Mouse (Mus musculus): ENCODE measurements at regions not wholly inside any gene's neighbourhood (a gene's known extent, or its start where the extent isn't known, plus 50 kb on each side); places are given as distances from the start of the nearest gene placed in this dataset.

DNA sequence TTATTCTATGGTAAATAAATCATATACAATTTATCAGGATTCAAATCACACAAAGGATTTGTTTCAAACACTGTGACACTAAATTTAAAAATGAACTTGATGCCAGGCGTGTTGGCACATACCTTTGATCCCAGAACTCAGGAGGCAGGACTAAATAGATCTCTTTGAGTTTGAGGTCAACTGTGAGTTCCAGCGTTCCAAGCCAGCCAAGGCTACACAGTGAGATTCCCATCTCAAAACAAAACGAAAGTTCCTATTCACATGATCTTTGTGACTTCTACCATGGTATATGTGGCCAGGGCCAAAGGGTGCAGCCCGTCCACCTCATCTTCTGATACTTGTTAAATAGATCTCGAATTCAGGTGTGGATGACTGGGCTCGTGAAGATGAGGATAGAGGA lies 216.9 kb upstream of the Dio3 start:
- no peak for ATAC-seq (ENCODE audit: insufficient number of reproducible peaks, low FRiP score, low TSS enrichment)

DNA sequence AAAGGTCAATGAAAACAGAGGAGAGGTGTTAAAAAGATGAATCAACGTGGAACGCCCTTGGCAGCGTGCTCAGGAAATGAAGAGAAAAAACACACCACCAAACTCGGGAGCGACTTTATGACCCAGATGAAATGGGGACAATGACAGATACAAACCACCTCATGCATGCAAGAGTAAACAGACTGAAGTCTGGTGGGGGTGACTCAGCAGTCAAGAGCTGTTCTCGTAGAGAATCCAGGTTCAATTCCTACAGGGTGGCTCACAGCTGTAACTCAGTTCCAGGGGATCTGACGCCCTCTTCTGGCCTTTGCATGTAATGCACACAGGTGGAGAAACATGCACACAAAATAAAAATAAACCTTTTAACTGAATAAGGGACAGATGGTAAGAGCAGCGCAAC lies 215.9 kb upstream of the Dio3 start:
- no peak for ATAC-seq (ENCODE audit: insufficient number of reproducible peaks, low FRiP score, low TSS enrichment)

DNA sequence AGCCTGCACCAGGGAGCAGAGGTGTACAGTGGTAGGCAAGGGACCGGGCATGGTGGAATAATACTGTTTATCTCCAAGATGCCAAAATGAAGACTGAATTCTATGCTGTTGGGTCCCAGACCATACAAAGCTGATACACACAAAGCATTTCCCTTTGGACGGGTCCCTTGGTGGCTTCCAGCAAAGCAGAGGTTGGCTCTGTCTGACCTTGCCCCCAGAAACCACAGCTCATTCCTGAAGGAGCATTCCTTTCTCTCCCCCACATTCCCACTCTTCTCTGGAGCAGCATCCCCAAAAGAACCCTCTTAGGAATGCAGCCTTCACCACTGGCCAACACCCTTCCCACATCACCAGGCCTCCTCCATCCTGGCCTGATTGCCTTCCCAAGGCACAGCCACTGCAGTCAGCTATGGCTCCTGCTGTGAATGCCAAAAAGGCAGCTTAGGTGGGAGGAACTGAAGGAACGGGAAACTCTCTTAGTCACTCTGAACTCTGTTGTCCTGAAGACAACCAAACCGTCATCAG lies 212.4 kb upstream of the Dio3 start:
- no peak for ATAC-seq (ENCODE audit: insufficient number of reproducible peaks, low FRiP score, low TSS enrichment)

DNA sequence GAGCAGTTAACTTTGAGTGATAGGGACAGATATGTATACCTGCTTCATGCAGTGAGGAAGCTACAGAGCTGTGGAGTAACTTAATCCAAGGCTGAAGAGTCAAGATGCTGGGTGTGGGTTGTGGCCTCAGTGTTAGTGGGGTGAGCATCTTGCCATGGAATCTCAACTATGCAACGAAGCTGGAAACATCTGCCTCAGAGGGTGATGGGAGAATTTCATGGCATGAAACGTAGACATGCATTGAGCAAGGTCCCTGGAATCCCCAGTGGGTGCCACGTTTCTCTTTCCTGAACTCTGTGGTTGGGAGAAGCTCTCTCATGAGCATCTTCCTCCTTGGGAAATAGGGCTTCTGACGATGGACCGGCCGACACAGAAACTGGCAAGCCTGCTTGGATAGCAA lies 208.4 kb upstream of the Dio3 start:
- ATAC-seq (ENCODE audit: insufficient number of reproducible peaks, low FRiP score, low TSS enrichment), result no peak

DNA sequence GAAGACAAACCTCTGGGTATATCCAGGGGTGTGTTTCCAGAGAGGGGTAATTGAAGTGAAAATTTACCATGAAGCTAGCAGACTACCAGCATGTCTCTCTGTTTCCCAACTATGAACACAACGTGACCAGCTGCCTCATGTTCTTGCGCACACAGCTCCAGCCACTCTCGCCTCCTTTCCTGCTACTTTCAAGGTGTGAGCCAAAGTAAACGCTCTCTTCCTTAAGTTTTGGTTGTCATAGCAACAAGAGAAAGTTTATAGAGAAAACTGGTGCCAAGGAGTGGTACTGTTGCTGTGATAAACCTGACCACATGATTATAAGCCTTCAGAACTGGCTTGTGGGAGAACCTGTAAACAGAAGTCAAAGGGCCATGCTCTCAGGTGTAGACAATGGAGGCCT lies 207.0 kb upstream of the Dio3 start:
- no peak for ATAC-seq (ENCODE audit: insufficient number of reproducible peaks, low FRiP score, low TSS enrichment)

DNA sequence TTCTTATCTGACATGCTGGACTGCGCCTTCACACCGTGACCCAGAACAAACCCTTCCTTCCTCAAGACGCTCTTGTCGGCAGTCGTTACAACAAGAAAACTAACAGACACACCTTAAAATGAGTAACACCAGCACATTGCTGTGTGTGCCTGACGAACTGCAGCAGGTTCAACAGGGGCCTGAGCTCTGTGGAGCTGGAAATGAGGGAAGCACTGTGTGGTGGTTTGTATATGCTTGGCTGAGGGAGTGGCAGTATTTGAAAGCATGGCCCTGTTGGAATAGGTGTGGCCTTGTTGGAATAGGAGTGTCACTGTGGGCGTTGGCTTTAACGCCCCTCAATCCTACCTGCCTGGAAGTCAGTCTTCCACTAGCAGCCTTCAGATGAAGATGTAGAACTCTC lies 203.9 kb upstream of the Dio3 start:
- ATAC-seq (ENCODE audit: insufficient number of reproducible peaks, low FRiP score, low TSS enrichment), result no peak

DNA sequence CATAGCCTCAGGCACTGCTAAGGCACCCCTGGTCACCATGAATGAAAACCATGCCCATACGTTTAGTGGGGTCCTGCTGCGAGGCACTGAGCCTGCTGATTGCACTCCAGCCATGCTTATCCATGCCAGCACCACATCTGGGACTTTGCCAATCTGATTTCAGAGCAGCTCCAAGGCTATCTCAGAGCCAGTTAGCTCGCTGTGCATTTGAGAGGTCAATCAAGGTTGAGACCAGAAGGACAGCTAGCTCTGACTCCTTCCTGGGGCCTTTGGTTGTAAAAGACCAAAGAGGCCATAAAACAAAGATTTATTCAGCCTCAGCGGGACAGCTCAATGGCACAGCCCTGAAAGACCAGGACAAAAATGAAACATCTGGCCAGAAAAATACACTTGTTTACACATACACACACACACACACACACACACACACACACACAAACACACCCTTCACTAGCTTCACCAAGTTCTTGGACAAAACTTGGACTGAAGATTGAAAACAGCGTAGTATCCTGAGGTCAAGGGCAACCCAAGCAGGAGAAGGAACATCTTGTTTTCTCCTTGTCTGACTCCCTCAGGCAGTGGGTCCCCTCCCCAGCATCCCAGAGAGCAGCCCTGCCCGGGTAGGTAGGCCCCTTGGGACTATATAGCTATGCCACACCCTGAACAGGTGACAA lies 201.5 kb upstream of the Dio3 start:
- ATAC-seq (ENCODE audit: insufficient number of reproducible peaks, low FRiP score, low TSS enrichment), result no peak

DNA sequence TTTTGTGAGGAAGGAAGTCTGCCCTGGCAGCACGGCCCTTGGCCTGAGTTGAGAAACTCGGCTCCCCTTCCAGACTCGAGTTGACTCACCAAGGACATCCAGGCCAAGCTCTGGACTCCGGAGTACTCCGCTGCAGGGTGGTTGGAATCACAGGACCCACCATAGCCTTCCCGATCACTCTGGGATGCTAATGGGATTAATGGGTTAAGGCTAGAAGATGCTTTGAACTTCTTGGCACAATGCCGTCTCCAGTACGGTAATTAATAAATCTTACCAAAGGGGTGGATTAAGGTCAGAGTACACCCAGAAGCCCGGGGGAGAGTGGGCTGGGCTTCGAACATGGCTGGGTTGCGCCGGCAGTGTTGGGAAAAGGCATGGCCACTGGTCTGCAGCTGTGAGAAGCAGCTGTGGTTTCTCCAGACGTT lies 200.8 kb upstream of the Dio3 start:
- ATAC-seq (ENCODE audit: insufficient number of reproducible peaks, low FRiP score, low TSS enrichment), result no peak

DNA sequence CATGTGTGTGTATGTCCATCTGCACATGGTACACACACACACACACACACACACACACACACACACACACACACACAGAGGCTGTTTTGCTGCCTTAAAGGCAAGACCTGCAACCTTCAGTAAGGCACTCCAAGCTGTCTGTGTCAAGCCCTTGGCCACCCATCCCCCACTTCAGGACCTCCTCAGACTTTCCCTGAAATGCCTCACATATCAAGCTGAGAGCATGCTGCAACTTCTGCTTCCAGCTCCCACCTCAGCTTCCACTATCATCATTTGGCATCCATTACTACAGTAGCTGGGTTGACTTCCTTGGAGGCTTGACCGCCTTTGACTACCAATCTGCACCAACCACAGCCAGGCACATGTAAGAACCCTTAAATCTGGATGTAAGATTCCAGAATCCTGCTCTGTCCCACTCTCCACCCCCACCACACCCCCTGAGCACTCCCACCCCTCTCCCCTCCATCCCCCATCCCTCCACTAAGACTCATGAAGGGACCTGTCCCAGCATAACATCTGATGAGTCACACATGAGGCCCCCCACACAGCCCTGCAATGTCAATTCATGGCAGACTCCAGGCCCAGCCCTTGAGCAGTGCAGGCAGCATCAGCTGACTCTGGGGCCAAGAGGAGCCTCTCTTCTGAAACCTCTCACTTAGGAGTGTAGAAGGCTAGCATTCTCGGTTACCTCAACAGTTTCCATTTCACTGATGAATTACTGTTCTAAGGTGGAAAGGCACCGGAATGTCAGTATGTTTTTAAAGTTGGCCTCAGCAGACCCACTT lies 196.8 kb upstream of the Dio3 start:
- no peak for ATAC-seq (ENCODE audit: insufficient number of reproducible peaks, low FRiP score, low TSS enrichment)

DNA sequence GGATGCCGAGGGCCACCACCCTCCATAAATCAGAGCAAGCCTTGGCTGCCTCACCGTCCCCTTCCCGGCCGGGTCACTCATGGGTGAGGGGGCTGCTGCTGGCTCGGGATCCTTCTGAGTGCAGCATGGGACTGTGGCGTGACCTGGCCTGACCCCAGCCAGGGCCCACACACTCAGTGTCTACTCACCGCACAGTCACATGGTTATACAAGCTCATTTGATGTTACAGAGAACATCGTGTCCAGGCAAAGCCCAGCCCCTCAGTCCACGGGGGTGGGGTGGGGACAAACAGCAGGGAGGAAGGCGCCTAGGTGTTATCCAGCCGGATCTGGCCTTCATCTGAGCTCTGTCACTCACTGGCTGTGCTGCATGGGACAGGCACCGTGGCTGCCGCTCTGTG lies 195.9 kb upstream of the Dio3 start:
- no peak for ATAC-seq (ENCODE audit: insufficient number of reproducible peaks, low FRiP score, low TSS enrichment)

DNA sequence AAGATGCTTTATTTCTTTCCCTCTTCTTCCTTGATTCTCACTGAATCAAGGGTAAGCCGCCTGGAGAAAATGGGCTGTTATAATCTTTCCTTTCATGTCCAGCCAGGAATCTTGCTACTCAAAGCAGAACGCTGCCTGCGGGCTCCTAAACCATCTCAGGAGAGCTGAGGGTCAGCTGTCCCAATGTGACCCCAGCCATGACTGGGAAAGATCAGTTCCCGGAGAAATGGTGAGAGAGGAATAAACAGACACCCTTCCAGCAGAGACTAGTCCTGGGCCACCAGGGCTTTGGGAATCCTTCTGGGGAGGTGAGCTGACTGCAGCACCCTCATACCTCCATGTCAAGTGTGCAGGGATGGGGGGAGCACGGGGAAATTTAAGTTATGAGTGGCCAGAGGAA lies 195.4 kb upstream of the Dio3 start:
- ATAC-seq (ENCODE audit: insufficient number of reproducible peaks, low FRiP score, low TSS enrichment), result no peak

DNA sequence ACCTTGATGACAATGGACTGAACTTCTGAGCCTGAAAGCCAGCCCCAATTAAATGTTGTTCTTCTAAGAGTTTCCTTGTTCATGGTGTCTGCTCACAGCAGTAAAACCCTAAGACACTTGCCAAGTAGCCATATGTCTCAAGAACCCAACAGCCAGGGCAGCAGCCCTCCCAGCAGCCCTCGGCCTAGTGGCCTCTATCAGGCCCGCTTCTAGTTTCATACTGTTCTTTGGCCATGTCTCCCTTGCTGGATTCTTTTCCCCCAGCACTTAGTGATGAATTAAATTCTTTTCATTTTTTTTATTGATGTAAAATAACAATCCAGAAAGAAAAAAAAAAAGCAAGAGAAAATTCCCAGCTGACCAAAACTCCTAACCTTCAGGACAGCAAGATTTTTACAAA lies 191.9 kb upstream of the Dio3 start:
- ATAC-seq (ENCODE audit: insufficient number of reproducible peaks, low FRiP score, low TSS enrichment), result no peak

DNA sequence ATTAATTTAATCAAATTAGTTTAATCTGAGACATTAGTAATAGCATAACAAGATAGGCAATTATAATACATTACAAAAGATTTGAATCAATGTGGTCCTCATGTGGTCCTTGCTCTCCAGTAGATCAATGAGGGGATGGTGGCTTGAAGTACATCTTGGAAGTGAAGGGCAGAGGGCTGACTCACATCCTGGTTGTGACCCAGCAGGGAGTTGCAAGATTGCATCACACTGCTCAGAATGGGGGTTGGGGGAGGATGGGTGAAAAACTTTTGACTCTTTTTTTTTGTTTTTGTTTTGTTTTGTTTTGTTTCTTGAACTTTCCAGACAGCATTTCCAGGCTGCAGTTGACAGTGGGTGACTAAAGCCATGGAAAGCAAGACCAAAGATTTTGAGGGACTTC lies 191.1 kb upstream of the Dio3 start:
- no peak for ATAC-seq (ENCODE audit: insufficient number of reproducible peaks, low FRiP score, low TSS enrichment)

DNA sequence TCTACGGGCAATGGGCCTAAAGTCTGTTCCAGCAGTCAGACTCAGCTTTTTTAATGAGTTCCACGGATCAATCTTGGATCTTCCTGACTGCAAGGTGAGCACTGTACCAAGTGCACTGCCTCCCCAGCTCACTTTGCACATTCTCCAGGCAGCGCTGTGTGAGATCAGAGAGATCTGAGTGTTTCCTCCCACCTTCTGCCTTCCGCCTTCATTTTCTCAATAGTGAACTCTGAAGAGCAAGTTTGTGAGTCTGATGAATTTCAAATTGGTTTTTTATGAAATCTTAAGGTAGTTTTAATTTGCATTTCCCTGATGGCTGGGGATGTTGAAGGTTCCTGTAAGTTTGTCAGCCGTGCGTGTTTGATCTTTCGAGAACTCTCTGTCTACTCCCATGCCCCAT lies 176.7 kb upstream of the Dio3 start:
- ATAC-seq (ENCODE audit: insufficient number of reproducible peaks, low FRiP score, low TSS enrichment), result no peak

DNA sequence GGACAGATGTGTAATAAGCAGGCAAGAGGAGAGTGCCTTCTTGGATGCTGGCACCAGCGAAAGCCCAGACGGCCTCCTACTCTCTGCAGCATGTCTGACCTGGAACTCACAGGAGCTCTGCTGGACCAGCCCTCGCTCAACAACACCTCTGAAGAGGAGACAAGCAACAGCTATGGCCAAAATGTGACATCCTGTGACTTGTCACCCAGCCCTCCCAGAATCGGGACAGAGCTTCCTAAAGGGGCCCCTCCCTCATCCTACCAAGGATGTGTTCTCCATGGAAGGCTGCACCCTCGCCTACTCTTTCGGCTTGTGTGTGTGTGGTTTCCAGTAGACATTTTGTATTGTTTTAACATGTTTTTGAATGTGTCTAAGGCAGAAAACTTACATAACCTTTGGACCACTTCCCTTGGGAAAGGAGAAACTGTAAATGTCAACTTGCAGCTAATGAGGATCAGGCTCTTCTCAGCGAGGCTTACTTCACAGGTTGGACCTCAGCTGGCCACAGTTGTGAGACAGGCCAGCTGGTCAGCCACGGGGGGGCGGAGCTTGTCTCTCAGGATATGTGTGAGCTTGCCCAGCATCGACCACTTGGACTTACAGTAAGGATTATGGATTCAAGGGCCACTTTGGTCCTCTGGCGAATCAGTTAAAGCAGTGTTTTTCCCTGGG lies 166.7 kb upstream of the Dio3 start:
- ATAC-seq (ENCODE audit: insufficient number of reproducible peaks, low FRiP score, low TSS enrichment), result no peak

DNA sequence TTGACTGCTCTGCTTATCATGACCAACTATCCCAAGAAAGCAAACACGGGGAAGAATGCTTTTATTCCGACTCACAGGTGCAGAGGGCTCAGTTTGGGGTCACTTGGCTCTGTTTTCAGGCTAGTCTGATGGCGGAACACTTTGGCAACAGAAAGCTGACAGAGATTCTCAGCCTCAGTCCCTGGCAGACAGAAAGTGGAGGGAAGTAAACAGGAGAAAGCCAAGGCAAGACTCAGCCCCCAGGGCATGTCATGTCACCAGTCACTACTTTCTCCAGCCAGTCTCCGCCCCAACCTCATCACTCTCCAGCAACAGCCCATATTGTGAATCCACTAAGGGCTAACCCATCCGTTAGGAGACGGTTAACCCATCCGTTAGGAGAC lies 166.2 kb upstream of the Dio3 start:
- no peak for ATAC-seq (ENCODE audit: insufficient number of reproducible peaks, low FRiP score, low TSS enrichment)

DNA sequence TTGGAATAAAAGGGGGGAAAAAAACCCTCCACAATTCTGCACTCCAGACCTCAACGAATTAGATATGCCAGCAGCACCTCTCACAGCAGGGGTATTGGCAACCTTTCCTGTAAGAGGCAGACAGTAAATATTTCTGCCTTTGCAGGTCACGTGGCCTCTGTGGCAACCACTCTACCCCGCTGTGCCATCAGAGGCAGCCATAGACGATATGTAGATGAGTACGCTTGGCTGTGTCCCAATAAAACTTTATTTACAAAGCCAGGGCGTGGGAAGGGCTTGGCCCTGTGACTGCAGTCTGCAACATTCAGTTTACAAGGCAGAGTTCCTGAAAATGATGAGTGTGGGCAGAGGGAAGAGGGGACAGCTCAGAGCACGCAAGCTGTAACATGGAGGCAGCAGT lies 158.7 kb upstream of the Dio3 start:
- ATAC-seq (ENCODE audit: insufficient number of reproducible peaks, low FRiP score, low TSS enrichment), result no peak

DNA sequence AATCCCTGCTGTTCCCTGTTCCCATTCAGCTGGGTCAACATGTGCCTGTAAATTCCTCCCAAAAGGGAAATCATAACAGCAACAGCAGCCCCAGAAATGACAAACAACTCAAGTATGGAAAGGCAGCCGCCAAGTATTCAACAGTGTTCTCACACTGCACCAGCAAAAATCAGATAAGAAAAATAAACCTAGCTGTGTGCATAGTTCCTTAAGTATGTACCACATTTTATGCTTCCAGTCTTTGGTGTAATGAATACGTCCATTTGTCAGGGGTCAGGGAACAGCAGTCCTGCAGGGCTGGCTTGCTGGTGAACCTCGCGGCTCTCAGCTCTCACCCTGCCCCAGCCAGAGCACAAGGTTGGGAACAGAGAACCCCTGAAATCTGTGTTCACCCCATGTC lies 155.9 kb upstream of the Dio3 start:
- ATAC-seq (ENCODE audit: insufficient number of reproducible peaks, low FRiP score, low TSS enrichment), result no peak

DNA sequence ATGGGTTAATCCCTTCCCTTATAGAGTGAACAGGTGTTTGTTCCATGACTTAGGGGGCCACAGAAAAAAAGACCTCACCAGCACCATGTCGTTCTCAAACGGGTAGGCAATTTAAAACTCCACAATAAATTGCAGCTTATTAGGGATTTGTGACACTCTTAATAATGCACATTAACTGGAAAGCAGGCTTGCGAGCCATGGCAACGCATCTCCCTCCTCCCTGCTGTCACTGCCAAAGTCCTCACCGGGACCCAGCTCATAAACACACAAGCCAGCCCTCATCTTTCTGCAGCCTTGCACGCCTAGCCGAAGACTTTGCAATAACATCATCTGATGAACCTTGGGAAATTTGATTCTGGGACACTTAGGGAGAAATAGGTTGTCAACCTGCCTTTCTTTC lies 152.3 kb upstream of the Dio3 start:
- ATAC-seq (ENCODE audit: insufficient number of reproducible peaks, low FRiP score, low TSS enrichment), result no peak

DNA sequence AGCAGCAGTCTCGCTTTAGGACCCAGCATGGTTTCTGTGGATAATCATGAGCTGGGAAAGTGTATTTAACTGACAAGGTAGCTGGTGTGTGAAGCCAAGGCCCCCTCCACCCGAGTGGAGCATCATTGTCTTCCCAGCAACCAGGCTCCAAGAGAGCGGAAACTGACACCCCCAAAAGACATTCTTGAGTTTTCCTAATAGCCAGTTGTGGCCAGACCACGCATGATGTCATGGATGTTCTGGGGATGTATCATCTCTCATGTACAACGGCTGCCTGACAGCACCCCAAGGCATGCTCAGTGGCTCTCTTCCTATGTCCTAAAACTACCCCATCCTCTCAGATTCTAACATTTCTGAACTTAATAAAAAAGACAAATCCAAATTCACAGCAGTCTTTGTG lies 133.5 kb upstream of the Dio3 start:
- no peak for ATAC-seq (ENCODE audit: insufficient number of reproducible peaks, low FRiP score, low TSS enrichment)

DNA sequence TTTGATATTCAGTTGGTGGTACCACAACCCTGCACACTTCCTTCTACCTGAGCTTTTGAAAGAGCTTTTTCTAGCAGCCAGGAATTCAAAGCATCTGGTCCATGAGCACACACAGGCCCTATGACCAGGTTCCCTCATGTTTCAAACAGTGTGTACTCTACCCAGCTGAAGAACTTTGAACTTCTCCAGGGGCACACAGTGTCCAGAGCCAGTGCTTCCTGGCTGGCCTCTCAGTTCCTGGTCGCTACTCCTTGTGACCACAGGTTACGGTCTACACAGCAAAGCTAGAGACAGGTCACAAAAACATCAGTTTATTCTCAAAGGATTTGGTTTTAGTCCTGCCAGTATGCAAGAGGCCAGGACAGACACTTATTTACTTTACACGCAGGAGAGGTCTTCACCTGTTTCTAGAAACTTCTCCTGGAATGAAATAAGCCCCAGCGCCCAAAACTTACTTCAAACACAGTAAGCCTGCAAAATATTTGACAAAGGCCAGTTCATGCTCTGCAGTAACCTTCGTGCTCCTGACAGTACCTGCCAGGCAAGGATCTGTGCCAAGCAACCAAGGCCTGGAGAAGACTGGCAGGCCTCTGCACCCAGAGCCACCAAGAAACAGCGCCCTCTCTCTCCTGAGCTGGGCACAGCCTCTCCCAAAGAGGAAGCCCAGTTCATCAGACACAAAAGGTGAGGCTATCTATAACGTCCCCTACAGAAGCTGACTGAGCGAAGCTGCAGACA lies 124.5 kb upstream of the Dio3 start:
- no peak for ATAC-seq (ENCODE audit: insufficient number of reproducible peaks, low FRiP score, low TSS enrichment)
